Mouse (Mus musculus): ENCODE measurements at regions not wholly inside any gene's neighbourhood (a gene's known extent, or its start where the extent isn't known, plus 50 kb on each side); places are given as distances from the start of the nearest gene placed in this dataset.

DNA sequence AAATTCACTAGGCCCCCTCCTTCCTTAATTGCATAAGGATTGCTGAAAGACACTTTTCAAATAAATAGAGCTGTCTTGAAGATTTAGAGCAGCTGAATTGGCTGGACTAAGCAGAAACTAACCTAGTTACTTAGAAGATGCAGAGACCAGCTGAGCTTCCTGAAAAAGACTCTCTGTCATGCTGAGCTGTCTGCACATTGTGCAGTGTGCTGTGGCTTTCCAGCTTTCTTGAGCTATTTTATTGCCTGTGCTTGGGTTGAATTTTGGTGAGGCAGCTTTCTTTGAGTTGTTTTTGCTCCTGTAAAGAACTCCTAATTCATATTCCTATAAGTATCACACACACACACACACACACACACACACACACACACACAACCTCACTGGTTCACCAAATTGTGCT is 532.7 kb upstream of the Hs6st1 start:
- no peak for TF ChIP-seq POLR2A (IDR thresholded peaks at IDR 0.05; ENCODE audit: extremely low read depth, insufficient read depth, low read length)
- no peak for TF ChIP-seq CTCF (IDR thresholded peaks at IDR 0.05; ENCODE audit: low read depth, low read length)
